Mouse (Mus musculus): ENCODE results near the gene 8030474K03Rik.
"Not testable (repeated sequence)": the region's sequence is repeated elsewhere in the genome, so short reads cannot be mapped to it uniquely, and the experiment has no call there.

8030474K03Rik gene

DNA sequence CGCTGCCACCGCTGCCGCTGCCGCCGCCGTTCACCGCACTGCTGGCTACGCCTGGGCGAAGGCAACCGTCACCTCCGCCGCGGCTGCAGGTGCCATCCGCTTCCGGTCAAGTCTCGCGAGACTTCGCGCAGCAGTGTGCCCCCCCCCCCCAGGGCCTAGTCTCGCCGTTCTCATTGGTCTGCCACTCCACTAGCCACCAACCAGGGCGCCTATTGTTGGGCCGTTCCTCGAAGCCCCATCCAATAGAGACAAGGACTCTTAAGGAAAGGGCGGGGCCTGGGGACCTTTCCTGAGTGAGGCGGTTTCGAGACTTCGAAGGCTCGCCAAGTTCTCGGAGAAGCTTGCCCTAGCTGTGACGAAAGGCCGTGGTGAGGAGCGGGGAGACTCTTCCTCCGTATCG, at the start of gene 8030474K03Rik, which contains the start of gene Gm4779:
8030474K03Rik (plus strand) TSS at position 315 of the 400 bp plus-strand sequence.
Gm4779 (minus strand) TSS at position 82 of the 400 bp plus-strand sequence.
- no peak for DNase-seq (ENCODE audit: low spot score)

DNA sequence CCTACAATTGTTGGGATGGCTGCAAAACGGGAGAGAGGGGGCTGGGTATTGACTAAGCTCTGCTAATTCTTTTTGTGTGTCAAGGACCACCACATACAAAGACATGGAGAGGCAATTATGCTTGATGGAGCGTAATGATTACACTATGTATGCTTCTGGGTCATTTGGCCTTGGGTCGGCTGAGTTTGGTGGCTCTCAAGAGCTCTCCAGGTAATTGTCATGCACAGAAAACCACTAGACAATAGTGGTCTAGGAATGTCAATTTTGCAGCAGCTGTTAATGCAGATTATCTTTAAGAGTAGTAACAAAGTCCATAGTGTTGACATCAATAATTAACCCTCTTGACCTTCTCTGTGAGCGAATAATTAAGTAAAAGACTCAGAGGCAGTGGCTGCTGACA, 44.3 kb upstream of the 8030474K03Rik start:
- no peak for DNase-seq (ENCODE audit: low spot score)

DNA sequence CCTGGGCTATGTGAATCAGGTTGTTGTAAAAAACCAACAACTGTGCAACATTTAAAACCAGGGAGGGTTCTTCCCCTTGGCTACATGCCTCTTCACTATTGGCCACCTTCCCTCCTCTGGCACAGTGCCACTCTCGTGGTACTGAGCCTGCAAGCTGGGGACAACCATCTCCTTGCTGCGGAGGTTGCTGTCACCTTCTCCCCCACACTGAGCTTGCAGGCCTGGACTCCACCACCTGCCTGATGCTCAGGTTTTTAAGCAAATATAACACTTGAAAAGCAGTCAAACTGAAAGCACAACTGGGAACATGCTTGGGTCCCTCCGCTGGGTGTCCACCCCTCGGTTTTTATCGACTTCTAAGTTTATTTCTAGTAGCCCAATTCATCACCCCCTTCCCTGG, 40.0 kb upstream of the 8030474K03Rik start:
- DNase-seq (ENCODE audit: low spot score): no peak

DNA sequence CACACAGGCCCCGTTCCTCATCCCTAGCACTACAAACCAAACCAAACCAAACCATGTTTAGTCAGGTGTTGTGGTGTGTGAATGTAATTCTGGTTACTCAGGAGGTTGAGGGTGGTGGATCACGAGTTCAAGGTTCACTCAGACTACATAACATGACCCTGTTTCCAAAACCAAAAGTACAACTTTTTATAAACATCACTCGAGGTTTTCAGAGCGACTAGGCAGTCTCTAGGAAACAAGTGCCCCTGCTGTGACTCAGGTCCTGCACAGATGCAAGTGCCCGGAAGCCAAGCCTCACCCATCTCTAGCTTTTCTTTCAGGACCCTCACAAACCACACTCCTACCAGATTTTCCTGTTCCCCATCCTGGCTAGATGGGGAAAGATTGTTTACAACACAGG, 29.8 kb upstream of the 8030474K03Rik start:
- DNase-seq (ENCODE audit: low spot score): no peak

DNA sequence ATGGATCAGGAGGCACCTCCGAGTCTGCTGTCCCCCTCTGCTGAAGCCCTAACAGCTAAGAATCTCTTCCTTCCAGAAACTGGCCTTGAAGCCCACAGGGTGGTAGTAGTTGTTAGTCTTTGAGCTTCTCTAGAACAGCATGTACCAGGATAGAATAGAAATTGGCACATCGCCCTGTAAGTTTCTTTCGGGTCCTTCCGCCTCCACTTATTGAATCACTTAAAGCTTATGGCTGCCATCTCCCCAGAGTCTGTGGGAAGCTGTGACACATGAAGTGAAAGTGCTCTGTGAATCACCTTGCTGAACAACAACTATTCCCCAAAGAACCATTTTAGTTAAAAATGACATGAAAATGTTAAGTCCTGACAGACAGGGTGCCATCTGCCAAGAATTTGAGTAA, 29.3 kb upstream of the 8030474K03Rik start:
- DNase-seq (ENCODE audit: low spot score): no peak

DNA sequence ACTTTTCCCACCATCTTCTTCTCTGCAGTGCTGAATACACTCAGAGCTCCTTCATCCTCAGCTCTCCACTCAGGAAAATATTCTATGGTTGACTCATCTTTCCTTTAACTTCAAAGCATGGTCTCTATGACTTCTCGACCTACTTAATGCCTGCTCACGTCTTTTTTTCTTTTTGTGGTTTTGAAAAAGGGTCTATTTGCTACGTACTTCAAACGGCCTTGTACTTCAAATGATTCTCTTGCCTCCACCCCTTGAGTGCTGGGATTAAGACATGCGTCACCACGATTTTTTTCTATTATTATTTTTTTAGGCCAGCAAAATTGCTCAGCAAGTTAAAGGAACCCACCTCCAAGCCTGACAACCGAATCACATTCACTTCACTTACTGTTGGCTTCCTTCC, 27.2 kb upstream of the 8030474K03Rik start:
- DNase-seq (ENCODE audit: low spot score): no peak

DNA sequence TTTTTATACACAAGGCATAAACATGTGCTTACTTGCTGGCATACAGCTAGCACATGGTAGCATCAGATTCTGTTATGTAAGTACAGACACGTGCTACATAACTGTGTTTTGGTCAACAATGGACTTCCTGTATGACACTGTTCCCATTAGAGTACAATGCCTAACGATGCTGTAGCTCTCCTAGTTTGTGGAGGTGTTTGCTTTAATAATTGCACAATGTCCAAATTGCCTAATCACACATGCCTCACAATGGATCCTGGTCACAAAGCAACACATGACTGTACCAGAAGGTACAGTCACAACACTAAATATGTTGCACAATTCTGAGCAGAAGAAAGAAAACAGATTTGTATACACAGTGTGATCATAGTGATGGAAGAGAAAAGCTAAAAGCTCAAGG, 25.0 kb upstream of the 8030474K03Rik start:
- no peak for DNase-seq (ENCODE audit: low spot score)

DNA sequence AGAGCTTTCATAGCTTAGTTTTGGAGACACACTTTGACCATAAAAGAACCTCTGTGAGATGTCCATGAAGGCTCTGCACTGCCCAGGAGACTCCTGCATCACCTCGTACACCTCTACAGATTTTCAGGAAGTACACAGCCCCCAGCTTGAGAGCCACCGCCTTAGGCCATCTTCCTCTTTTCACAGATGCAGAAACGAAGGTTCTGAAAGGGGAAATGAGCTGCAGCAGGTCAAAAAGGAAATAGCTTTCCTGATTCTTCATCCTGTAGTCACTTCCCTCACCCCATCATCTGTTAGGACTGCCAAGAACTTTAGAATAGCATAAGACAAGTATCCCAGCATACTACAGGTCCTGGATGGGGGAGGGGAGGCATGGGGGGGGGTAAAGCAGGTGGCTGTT, 24.1 kb upstream of the 8030474K03Rik start:
- no peak for DNase-seq (ENCODE audit: low spot score)

DNA sequence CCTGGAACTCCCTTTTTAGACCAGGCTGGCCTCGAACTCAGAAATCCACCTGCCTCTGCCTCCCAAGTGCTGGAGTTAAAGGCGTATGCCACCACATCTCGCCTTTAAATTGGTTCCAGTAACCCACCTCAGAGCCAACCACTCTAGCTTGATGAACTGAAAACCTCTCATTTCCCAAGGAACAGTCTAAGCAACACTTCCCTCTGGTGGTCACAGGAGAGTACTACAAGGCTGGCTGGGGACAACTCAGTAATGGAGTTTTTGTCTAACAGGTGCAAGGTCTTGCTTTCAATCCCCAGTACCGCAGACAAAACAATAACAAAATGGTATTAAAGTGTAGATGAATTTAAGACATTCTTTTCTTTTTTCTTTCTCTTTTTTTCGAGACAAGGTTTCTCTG, 22.4 kb upstream of the 8030474K03Rik start:
- DNase-seq (ENCODE audit: low spot score): no peak

DNA sequence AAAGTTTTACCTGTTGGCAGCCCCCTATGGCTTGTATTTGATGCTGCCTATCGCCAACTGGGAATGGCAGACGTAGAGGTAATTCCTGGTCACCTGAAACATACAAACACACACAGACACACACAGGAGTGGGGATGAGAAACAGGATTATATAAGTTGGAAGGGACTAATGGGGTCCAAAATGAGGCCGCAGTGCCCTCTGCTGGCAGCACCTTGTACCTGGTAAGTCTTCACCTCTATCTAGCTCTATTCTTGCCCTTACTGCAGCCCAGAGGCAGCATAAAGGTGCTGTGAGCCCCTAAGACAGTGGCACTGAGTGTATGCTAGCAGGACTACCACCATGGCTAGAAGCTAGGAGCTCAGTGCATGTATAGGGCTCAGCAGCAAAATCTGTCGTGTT, 2.9 kb upstream of the 8030474K03Rik start:
- DNase-seq (ENCODE audit: low spot score): no peak

DNA sequence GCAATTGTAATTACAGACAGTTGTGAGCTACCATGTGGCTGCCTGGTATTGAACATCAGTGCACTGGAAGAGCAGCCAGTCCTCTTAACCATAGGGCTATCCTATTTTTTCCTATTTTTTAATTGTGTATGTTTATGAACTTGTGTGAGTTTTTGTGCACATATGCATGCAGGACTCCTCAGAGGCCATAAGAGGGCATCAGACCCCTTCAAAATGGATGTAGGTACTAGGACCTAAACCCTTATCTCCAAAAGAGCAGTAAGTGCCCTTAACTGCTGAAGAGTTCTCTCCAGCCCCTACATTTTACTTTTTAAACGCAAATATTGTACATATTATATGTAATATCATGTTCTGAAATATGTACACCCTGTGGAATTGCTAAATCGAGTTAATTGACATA, 11.1 kb downstream of the 8030474K03Rik start:
- DNase-seq (ENCODE audit: low spot score): no peak

DNA sequence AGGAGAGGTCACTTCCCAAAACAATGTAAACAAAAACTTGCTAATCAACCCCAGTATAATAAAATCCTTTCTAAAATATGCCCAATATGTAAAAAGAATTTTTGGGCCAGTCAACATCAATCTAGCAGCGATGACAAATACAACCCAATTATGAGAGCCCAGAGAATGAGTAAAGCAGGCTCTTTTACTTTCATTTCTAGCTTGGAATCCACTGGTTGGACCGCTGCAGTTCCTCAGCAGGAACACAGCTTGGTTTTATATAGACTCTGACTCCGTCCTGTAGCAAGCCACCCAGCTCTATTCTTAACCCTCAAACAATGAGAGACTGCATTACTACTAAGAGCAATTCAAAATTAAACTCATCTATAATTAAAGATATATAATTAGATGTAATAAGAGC, 17.3 kb downstream of the 8030474K03Rik start:
- no peak for DNase-seq (ENCODE audit: low spot score)

DNA sequence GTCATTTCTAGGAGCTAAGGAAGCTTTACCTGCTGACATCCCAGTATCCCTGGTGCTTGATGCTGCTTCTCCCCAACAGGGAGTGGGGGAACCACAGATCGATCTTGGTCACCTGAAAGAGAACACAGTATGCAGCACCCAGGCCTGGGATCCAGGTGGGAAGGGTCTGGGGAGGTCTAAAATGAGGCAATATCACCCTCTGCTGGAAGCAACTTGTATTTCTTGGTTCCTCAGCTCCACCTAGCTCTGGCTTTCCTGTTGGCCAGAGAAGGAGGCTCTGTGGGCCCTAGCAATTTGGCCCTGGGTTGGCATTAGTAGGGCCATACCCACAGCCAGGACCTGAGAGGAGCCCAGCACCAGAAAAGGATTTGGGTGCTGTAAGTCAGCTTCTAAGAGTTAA, 24.7 kb downstream of the 8030474K03Rik start:
- no peak for DNase-seq (ENCODE audit: low spot score)

DNA sequence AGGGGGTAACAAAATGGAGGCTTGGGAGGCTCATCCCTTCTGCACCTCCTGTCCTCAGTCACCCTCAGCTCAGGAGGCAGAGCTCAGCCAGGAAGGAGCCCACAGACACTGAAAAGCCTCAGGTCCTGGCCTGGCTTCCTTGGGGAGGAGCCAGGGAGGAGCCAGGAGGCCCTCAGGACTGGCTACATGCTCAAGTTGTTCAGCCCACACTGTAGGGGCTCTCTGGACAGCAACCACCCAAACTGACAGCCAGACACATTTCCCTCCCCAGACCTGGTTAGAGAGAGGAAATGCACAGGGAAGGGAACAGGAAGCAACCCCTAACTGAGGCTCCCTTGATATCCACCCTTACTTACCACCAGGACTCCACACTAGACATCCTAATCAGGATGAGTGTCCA, 25.5 kb downstream of the 8030474K03Rik start:
- not testable (repeated sequence) for DNase-seq (ENCODE audit: low spot score)

DNA sequence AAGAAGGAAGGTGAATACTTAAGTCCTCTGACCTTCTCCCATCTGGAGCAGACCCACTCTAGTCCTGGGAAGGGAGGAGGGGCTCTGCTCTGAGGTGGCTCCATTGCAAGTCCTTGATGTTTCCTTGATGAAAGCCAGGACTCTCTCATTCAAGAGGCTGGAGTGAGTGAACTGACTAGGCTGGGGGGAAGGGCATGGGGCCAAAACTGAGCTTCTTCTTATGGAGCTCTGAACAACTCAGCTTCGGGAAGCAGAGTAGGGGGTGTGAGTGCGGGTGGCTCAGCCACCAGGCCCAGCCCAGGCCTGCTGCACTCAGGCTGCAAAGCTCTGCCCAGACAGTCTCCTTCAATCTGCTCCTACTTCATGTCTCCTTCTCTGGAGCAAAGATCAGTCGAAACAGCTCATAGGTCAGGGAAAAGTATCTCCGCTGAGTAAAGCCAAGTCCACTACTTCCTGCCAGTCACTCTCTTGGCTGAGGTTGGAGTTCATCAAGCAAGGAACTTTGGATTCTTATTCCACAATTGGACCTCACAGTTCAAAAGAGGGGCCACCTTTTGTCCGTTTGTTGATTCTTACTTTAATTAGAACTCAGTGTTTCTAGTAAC, 52.8 kb downstream of the 8030474K03Rik start:
- no peak for DNase-seq (ENCODE audit: low spot score)
